27 mouse cellular contexts compared by ENCODE assay signal in genomic region chr6:23986293-23986692, GRCm38 (mm10). TPM values are rescaled to one million over a fixed set of nuclear protein-coding genes. Genes with fewer than 3 reads are reported as not detected.
"Had no signal": no experiment of that assay in that cellular context is flagged by ENCODE, and none has a peak within 500 bp of the region (broad histone marks: within the 10 kb centered on the region; RNA-seq: fewer than 3 reads in every experiment).

No protein-coding gene starts in this region.

- ATAC-seq: midbrain, embryonic 16.5 days had no signal

- DNase-seq: lung, adult 18-20 months; lung, embryonic 14.5 days; lung, postnatal 10 days; lung, postnatal 4 days; midbrain, embryonic 14.5 days; retina, postnatal 1 day; right cerebral cortex, adult 18-20 months; right cerebral cortex, postnatal 25 days; right cerebral cortex, postnatal 4 days; spleen, adult 18-20 months; thymus, adult 2 months; thymus, postnatal 14 days; thymus, postnatal 36 days had no signal

RNA-seq across cellular contexts. Expression of gene Tas2r118, which starts 16.4 kb away (rescaled TPM):
- total RNA-seq: megakaryocyte-erythroid progenitor cell, adult 5-6 weeks had no signal
- polyA plus RNA-seq: liver, embryonic 16.5 days; lung, embryonic 14.5 days; lung, embryonic 16.5 days; midbrain, embryonic 10.5 days; midbrain, embryonic 12.5 days; midbrain, embryonic 14.5 days; midbrain, embryonic 16.5 days; myocyte; neural tube, embryonic 11.5 days; neural tube, embryonic 13.5 days; neural tube, embryonic 15.5 days; small intestine, adult 2 months; stomach, embryonic 15.5 days; stomach, postnatal 0 days; testis, adult 2 months; thymus, adult 2 months had no signal
